Mouse (Mus musculus): Measurements from ENCODE around the gene Slc35c1.

- TF ChIP-seq CTCF (IDR thresholded peaks at IDR 0.05; ENCODE audit: low read depth, low read length) (no peak), POLR2A (IDR thresholded peaks at IDR 0.05; ENCODE audit: extremely low read depth, insufficient read depth, low read length) (no peak)
These were observed 9.2 kb downstream of the Slc35c1 start for GRCm38 (mm10) chr2:92451126-92451525.

Measured in liver, adult 2 months (tissue).